Mouse (Mus musculus) erythroblast, embryonic 14.5 days (primary cell): ENCODE measurements around the gene Gm49601.

Experiments used
- GATA1 ChIP-seq: IDR thresholded peaks from 2 replicates; pipeline ENCODE4 v1.6.1; 2012; ENCODE audit warnings: low read length, inconsistent platforms, mixed read lengths
- TAL1 ChIP-seq: IDR thresholded peaks from 3 replicates; pipeline ENCODE4 v1.6.1; 2012; ENCODE audit warnings: low read length, inconsistent platforms, mixed read lengths

DNA sequence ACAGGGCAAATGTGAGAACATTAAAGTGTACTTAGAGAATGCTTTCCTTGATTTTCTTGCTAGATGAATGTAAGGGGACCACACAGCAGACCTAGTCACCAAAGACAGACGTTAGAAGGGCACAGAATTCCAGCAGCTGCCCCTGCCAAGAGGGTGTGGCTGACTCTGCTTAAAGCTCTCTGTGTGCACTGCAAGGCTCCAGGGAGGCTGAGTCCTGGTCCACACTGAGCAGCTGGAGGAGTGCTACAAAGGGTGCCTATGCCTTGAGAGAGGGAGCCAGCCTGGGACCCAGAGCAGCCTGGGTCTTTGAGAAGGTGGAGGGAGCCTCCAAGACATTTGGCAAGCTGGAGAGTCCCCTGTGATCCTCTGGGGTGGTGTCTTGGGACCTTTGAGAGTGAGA, 7.1 kb upstream of the Gm49601 start:
- TF ChIP-seq TAL1 (no peak), GATA1 (no peak)
